In the genomic region with DNA sequence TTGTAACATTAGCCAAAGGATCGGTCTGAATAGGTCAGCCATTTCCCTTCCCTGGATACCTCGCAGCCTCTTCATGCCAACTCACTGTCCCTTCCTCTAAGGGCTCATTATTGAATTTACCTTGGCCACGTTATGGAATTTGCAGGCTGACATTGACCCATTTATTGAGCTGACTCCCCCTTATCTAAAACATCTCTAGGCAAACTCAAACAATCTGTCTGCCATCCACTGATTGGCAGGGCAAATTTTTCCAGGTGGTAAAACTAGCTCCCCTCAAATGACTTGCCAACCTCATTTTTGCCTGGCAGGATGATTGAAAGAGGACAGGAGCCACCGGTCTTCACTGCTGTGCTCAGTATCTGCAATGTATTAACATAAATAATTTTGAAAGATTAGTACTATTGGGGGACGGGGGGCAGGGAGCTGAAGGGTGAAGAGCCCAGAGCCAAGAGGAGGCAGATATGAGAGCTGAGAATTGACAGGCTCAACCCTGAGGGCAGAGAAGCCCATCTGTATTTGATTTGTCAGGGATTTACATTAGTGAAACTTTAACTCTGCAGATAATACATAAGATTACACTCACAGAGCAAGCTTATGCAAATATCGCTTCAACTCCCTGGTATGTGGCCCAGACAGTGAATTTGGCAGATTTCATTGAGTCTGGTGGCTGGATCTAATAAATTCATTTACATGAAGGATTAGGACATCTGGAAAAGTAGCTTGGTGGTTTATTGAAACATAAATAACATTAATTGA, we compare ENCODE assay signal across 14 mouse cellular contexts.
DNase-seq lines count a peak whose midpoint lies in the region; ATAC-seq lines count a peak whose summit lies in the region.
"Had no signal": no experiment of that assay in that cellular context is flagged by ENCODE, and none has a peak within 500 bp of the region (broad histone marks: within the 10 kb centered on the region; RNA-seq: fewer than 3 reads in every experiment).

No protein-coding gene starts in this region.

- H3K4me3 ChIP-seq in forebrain, embryonic 15.5 days: no peak overlapping the region
- H3K4me3 ChIP-seq in forebrain, embryonic 12.5 days (replicated peaks): no peak overlapping the region
- H3K4me3 ChIP-seq in neural tube, embryonic 15.5 days (replicated peaks): no peak overlapping the region
- no peak overlapping the region for H3K4me3 ChIP-seq in limb, embryonic 13.5 days
- H3K4me3 ChIP-seq: heart, embryonic 12.5 days; hindbrain, embryonic 15.5 days; neural tube, embryonic 12.5 days had no signal

- H3K27ac ChIP-seq in forebrain, embryonic 15.5 days (replicated peaks): no peak overlapping the region
- no peak overlapping the region for H3K27ac ChIP-seq in forebrain, embryonic 12.5 days
- H3K27ac ChIP-seq in neural tube, embryonic 15.5 days (replicated peaks): no peak overlapping the region
- peak overlapping the region; percentile 34; the same call in 1 of the 2 replicates for H3K27ac ChIP-seq in limb, embryonic 13.5 days
- H3K27ac ChIP-seq: hindbrain, embryonic 15.5 days; neural tube, embryonic 12.5 days had no signal

- no peak overlapping the region for H3K4me2 ChIP-seq in forebrain, embryonic 15.5 days (replicated peaks)
- H3K4me2 ChIP-seq in forebrain, embryonic 12.5 days: no peak overlapping the region
- H3K4me2 ChIP-seq in neural tube, embryonic 15.5 days: no peak overlapping the region
- peak overlapping the region; percentile 54 for H3K4me2 ChIP-seq in limb, embryonic 13.5 days (replicated peaks)
- H3K4me2 ChIP-seq: heart, embryonic 12.5 days; hindbrain, embryonic 15.5 days; neural tube, embryonic 12.5 days had no signal

- H3K9ac ChIP-seq in forebrain, embryonic 15.5 days (replicated peaks): no peak overlapping the region
- no peak overlapping the region for H3K9ac ChIP-seq in forebrain, embryonic 12.5 days
- H3K9ac ChIP-seq in neural tube, embryonic 15.5 days (replicated peaks): no peak overlapping the region
- no peak overlapping the region for H3K9ac ChIP-seq in limb, embryonic 13.5 days
- H3K9ac ChIP-seq: heart, embryonic 12.5 days; hindbrain, embryonic 15.5 days; neural tube, embryonic 12.5 days had no signal

- H3K27me3 ChIP-seq in forebrain, embryonic 15.5 days: no peaks in the 10 kb centered on the region
- no peaks in the 10 kb centered on the region for H3K27me3 ChIP-seq in forebrain, embryonic 12.5 days
- H3K27me3 ChIP-seq in neural tube, embryonic 15.5 days (replicated peaks): no peaks in the 10 kb centered on the region
- H3K27me3 ChIP-seq in limb, embryonic 13.5 days: peaks cover 10% of the 10 kb centered on the region
- H3K27me3 ChIP-seq: heart, embryonic 12.5 days; hindbrain, embryonic 15.5 days; neural tube, embryonic 12.5 days had no signal

- 76% methylated on average over 6 of the region's 6 CpGs for WGBS in forebrain, embryonic 15.5 days
- 70% methylated on average over 6 of the region's 6 CpGs for WGBS in forebrain, embryonic 12.5 days
- 72% methylated on average over 6 of the region's 6 CpGs for WGBS in neural tube, embryonic 15.5 days
- WGBS in limb, embryonic 13.5 days: 11% methylated on average over 6 of the region's 6 CpGs

- no peaks in the 10 kb centered on the region for H3K9me3 ChIP-seq in forebrain, embryonic 15.5 days
- no peaks in the 10 kb centered on the region for H3K9me3 ChIP-seq in forebrain, embryonic 12.5 days
- H3K9me3 ChIP-seq in neural tube, embryonic 15.5 days (replicated peaks): no peaks in the 10 kb centered on the region
- H3K9me3 ChIP-seq in limb, embryonic 13.5 days: 0 out of 2 replicates have a peak, but pooled peaks cover 4% of the 10 kb centered on the region
- H3K9me3 ChIP-seq: heart, embryonic 12.5 days; hindbrain, embryonic 15.5 days; neural tube, embryonic 12.5 days had no signal

- 0 out of 2 replicates have a peak, but pooled peaks cover 3% of the 10 kb centered on the region for H3K4me1 ChIP-seq in forebrain, embryonic 15.5 days
- H3K4me1 ChIP-seq in forebrain, embryonic 12.5 days: peaks cover 4% of the 10 kb centered on the region; the same call in 1 of the 2 replicates
- 0 out of 2 replicates have a peak, but pooled peaks cover 4% of the 10 kb centered on the region for H3K4me1 ChIP-seq in neural tube, embryonic 15.5 days
- H3K4me1 ChIP-seq in limb, embryonic 13.5 days: peaks cover 36% of the 10 kb centered on the region
- H3K4me1 ChIP-seq: heart, embryonic 12.5 days; neural tube, embryonic 12.5 days had no signal

- H3K36me3 ChIP-seq in forebrain, embryonic 15.5 days: no peaks in the 10 kb centered on the region
- H3K36me3 ChIP-seq in forebrain, embryonic 12.5 days (replicated peaks): no peaks in the 10 kb centered on the region
- H3K36me3 ChIP-seq in neural tube, embryonic 15.5 days: no peaks in the 10 kb centered on the region
- H3K36me3 ChIP-seq in limb, embryonic 13.5 days: no peaks in the 10 kb centered on the region
- H3K36me3 ChIP-seq: heart, embryonic 12.5 days; hindbrain, embryonic 15.5 days; neural tube, embryonic 12.5 days had no signal

- DNase-seq in neural tube, embryonic 10.5 days (ENCODE audit: extremely low spot score, low spot score): peak; percentile 15
- DNase-seq in urinary bladder, adult 2 months (ENCODE audit: low spot score): no peak
- DNase-seq in layer of hippocampus, postnatal 25 days (ENCODE audit: extremely low spot score in 1 of 2, low spot score in 1 of 2): no peak
- DNase-seq in MN1 (ENCODE audit: low spot score): no peak
- DNase-seq: B cell, adult 2 months; kidney, postnatal 25 days; lung, postnatal 4 days had no signal

- 0 out of 2 replicates have a peak, but pooled peaks have one; percentile 16 for ATAC-seq in forebrain, embryonic 15.5 days (replicated peaks)
- ATAC-seq in forebrain, embryonic 12.5 days (ENCODE audit: low FRiP score): no peak
- no peak for ATAC-seq in neural tube, embryonic 15.5 days (ENCODE audit: low FRiP score)
- no peak for ATAC-seq in limb, embryonic 13.5 days (ENCODE audit: low FRiP score, low read depth)
